Mouse (Mus musculus) embryo, embryonic 11.5 days (tissue): ENCODE data around the gene Hes3.

Experiments
- DNase-seq: peaks from one replicate; pipeline ENCODE4 v3.0.0-alpha.2; 2012; ENCODE audit warnings: low read depth, low spot score

The Hes3 gene

DNA sequence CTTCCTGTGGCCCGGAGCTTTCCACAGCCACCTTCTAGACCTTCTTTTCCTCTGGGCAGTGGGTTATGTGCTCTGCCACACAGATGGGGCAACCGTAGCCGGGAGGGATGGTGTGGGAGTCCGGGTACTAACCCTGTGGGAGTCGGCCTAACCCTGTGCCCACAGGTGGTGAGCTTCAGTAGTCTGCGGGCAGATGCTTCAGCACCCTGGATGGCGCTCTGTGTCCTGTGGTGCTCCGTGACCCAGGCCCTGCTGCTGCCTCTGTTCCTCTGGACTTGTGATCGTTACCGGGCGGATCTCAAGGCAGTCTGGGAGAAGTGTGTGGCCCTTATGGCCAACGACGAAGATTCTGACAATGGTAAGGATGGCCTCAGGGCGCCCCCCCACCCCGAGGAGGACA lies 9.9 kb downstream of the Hes3 start:
- no peak for DNase-seq

- DNase-seq, result no peak
Measured at GRCm38 (mm10) chr4:152278986-152279385, 12.5 kb downstream of the Hes3 start.

- DNase-seq, result no peak
Measured at GRCm38 (mm10) chr4:152277916-152278315, 13.5 kb downstream of the Hes3 start.

- no peak for DNase-seq
Measured at GRCm38 (mm10) chr4:152276389-152277347, 14.8 kb downstream of the Hes3 start.

DNA sequence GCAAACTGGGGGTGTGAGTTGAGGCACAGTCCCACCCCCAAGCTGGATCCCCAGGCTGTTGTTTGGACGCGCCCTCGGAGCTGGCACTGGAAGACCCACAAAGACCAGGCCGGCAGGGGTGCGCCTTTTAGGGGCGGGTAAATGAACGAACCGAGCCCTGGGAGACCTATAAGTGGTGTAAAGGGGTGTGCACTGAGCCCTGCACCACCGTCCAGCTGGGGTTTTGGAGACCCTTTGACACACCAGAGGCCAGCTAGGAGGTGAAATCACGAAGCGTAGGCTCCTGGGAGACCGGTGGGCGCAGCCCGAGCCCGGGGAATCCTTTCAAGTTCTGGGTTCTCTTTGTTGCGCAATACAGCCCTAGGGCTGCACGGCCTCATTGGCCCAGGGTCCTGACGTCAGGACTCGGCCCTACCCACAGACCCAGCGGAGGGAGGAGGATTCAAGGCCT lies 16.8 kb downstream of the Hes3 start:
- no peak for DNase-seq

DNA sequence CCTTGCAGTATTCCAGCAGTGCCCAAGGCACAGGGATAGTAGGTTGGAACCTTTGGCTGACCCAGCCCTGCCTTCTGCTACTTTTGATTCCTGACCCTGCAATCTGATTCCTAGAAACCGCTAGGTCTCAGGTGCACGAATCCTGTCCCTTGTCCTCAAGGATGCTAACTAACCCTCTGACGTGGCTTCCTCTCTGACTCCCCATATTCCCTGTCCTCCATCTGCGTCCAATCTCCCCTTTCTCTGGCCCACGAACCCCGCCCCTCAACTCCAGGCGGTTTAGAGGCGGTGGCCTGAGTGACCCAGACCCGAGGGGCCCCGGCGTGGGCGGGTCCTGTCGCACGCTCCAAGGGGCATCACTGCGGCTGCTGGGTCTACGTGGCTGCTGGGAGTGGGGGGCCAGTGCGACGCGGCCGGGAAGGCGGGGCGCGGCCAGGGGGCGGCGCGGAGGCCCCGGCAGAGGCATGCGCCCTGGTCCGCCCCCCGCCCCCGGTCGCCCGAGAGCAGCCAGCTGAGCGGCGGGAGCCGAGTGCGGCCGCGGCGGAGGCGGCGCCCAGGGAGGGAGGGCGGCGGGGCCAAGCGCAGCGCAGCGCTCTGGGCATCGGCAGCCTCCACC lies 17.7 kb downstream of the Hes3 start, which contains the start of gene Gpr153:
Gpr153 (plus strand) TSS at position 612 of the 616 bp plus-strand sequence.
- no peak for DNase-seq

DNA sequence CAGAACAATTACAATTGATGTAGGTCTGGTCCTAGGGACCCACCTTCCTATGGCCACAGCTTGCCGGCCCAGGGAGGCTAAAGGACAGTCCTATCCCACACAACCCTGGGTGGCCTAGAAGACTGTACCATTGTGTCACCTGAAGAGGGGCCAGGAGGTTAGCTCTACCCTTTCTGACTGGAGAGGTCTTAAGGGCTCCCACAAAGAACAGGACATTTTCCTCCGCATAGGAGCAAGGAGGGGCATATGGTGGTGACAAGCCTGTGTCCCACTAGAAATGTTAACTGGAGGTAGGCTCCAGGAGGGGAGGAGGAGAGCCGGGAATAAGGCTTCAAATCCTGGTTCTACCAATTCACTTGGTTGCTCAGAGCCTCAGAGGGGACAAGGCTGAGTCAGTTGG lies 18.3 kb downstream of the Hes3 start:
- no peak for DNase-seq

DNA sequence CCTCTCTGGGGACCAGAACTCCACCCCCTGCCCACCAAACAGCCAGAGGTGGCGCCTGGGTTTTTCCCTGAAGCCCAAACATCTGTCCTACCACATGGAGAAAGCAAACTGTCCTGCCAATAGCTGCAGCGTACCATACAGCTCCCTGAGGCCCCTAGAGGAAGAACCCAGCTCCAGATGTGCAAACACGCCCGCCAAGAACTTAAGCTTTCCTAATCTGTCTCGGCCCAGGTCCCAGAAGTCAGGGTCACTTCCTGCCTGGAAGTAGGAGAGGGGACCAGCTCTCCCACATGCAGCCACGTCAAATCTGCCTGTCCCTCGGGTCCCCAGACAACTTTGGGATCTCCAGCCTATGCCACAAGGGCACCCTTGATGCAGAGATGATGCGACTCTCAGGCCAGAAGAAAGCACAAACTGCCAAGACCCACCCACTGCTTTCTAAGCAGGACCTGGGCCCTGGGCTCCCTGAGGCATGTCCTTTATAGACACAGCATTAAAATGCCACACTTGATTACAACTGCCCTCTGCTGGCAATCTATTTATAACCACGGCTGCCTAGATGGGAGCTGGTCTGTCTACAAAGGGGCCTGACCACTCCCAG lies 18.9 kb downstream of the Hes3 start:
- no peak for DNase-seq

- DNase-seq, result no peak
Measured at GRCm38 (mm10) chr4:152272006-152272405, 19.5 kb downstream of the Hes3 start.

GRCm38 (mm10) chr4:152271334-152271733 lies 20.1 kb downstream of the Hes3 start:
- no peak for DNase-seq

GRCm38 (mm10) chr4:152270599-152270998 lies 20.9 kb downstream of the Hes3 start:
- DNase-seq, result no peak

DNA sequence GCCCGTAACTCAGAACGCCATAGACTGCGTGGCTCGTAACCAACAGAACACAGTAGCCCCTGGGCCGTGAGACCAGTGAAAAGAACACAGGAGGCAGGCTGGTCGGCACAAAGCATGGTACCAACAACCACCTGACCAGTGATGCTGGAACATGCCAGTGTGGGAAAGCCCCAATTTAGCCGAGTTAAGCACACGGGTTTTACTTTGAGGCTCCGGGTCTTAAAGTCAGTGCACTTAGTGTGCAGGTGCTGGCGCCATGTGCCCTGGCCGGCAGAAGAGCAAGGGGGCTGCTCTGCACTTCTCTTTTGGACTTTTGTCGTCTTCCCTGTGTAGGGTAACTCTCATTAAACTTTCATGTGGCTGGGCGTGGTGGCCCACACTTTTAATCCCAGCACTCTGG lies 21.5 kb downstream of the Hes3 start:
- no peak for DNase-seq

- no peak for DNase-seq
Measured at GRCm38 (mm10) chr4:152267748-152268369, 23.6 kb downstream of the Hes3 start.

DNA sequence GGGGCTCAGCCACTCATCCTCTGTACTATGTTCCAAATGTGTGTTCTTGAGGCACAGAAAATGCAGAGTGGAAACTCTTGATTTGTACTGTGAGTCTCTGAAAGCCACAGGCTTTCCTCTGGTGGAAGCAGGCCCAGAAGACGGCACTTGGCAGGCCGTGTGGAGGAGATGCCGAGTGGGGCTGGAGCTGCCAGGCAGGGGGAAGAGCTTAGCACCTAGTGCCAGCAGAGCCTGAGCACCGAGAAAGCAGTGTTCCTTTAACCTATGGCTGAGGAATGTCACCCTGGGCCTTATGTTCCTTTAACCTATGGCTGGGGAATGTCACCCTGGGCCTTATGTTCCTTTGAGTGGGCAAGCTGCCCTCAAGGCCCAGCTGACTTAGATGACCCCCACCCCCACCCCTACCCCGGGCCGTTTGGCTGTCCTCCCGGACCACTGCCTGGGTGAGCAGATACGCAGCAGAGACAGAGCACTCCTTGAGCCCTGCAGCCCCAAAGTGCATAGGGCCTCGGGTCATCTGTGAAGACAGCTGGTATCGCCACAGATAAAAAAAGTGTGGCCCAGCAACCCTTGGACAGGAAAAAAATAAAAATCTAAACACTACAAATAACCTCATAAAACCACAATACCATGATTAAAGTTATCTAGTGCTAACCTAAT lies 25.1 kb downstream of the Hes3 start:
- no peak for DNase-seq

DNA sequence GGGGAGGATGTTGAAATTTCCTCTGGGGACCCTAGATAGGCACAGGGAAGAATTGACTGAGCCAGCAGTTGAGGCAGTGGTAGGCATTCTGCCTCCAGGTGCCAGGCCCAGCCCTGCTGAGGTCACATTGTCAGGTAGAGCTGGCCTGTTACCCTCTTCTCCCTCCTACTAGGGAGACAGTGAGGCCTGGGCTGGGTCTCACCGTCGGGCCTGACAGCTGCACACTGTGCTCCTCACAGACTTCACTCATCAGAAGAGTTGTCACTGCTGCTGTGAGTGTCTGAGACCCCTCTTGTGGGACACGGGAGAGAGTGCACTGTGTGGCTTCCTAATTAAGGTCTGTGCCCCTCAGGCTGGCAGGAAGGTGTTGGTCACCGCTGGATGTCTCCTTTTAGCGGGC lies 25.7 kb downstream of the Hes3 start:
- no peak for DNase-seq

DNA sequence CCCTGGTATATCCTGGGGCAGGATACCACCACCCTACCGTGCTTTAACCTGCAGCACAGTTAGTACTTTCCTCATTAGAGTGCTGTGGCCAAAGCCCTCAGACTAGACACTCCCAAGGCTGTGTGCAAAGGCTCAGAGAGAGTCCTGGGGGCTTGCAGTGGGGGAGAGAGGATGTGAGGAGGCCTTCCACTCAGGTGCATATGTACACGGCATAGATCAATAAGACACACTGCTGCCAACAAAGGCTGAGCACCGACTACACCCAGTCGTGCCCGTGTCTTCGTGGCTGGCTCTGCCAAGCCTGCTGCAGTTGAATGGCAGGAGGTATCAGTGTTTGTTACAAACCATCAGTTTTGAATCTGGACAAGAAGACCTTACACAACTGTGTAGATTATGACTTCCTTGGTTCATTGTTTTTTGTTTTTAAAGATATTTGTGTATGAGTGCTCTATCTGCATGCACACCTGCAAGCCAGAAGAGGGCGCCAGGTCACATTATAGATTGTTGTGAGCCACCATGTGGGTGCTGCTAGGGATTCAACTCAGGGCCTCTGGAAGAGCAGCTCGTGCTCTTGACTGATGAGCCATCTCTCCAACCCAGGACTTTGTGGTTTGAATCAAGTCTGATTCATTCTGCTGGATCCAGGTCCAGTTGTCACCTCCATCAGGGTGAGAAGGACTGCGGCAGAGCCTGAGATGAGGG lies 26.4 kb downstream of the Hes3 start:
- no peak for DNase-seq

DNA sequence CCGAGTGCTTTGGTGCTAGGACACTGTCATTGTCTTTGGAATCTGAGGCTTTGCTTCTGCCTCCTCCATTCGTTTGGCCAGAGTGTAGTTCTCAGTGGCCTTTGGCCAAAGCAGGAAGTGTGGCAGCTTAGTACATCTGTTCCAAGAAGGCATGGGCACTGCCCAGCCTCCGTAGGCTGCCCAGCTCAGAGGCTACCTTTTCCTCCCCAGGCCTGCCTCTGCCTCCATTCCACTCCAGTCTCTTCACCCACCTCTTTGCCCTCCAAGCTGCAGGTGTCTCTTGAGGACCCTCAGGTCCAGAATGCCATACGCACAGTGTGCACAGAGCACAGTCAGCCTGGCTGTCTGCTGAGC lies 27.3 kb downstream of the Hes3 start:
- DNase-seq, result no peak

DNA sequence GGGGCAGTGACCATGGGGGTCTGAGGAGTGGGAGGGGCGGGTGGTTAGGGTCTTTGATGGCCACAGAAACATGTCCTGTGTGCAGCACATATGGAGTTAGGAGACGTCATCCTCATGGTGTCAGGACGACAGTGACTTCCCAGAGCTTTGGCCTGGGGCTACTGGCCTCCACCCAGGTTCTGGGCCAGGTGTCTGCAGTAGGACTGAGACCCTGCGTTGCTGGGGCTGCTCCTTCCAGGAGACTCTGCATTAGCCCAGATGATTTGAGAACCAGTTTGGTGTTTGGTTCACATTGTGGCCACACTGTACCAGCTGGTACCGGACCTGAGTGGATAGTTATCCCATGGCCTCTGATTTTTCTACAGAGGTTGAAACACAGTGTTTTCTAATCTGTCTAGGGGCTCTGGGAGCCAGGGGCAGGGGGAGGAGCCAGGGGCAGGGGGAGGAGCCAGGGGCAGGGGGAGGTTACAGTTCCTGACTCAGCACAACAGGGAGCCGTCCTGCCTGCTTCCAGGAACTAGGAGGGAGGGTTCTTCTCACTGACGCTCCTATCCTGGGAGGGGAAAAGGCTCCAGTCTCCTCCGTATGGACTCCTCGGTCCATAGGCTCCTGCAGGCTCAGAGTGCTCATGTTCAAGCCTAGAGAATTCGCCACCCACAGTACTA lies 27.8 kb downstream of the Hes3 start:
- DNase-seq, result no peak

DNA sequence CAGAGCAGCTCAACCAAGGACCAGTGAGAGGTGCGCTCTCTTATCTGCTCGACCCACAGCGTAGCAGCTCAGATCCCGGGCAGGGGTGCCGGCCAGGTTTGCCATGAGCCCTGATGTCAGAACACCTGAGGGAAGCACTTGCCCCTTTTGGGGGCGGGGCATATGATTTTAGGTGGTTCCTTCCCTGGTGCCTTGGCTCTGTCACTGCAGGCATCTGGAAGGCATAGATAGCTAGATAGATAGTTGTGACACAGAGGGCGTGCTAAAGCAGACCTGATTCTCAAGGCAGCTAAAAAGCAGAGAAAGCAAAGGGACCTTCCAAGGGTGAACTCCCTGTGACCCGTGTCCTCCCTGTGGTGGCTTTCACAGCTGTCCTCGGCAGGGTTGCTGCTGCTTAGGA lies 28.4 kb downstream of the Hes3 start:
- DNase-seq, result no peak

- DNase-seq, result no peak
Measured at GRCm38 (mm10) chr4:152262187-152262586, 29.3 kb downstream of the Hes3 start.
